Mouse (Mus musculus): ENCODE results near the gene Gxylt2. TPM values are rescaled to one million over a fixed set of nuclear protein-coding genes. Genes with fewer than 3 reads are reported as not detected.
A peak's percentile ranks its signal among the peaks of the same experiment; 100 is the strongest.

The Gxylt2 gene
- total RNA-seq, 2 experiments from 2014 or later = 1.6 to 1.9 TPM

DNA sequence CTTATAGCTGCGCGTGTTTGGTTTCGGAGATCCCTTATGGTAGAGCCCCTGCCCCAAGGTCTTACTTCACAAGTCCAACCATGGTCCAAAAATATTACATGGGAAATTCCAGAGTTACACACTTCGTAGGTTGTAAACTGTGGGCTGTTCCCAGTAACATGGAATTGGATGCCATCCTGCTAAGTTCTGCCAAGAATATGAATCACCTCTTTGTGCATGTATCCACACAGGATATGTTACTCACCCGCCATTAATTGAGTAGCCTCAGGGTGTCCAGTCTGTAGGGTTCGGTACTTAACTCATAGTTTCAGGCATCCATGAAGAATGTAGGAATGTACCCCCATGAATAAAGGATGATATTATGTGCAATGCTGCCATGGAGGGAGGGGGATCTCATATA lies 94.8 kb downstream of the Gxylt2 start:
- no peak for DNase-seq (ENCODE audit: low spot score in 2 of 2)

DNA sequence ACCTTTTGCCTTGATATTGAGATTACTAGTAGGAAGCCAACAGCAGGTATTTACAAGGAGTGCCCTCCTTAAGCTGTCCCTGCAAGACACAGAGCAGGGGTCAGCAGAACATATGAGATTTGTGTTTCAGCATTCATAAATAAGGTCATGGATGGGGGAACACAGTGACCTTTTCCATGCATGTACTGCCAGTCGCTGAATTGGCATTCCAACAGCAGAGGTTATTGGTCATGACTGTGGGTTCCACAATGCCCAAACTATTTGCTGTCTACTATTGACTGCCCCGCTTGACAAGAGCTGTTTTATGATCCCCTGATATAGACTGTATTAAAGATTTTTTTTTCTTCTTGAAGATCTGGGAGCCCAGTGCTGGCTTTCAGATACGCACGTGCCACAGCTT lies 95.2 kb downstream of the Gxylt2 start:
- no peak for DNase-seq (ENCODE audit: low spot score in 2 of 2)

DNA sequence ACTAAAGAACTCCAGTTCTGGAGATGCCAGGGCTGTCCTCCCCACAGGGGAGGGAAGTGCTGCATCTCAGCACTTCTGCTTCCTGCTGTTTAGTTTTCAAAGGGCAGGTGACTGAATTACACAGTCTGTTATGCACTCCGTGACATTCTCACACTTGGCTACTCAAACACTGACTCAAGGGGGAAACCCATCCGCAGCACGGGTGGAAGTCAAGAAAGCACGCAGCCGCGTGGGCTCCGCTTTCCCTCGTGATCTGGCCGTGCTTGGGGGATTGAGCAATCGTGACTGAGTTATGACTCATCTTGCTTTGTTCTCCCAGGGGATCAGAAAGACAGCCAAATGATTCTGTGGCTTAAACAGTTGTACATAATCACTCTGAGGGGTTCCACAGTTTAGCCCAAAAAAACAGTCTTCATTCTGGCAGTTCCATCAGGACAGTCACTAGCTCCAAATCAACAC lies 96.0 kb downstream of the Gxylt2 start:
- peak; percentile 61 to 81 for DNase-seq (ENCODE audit: low spot score in 2 of 2)

DNA sequence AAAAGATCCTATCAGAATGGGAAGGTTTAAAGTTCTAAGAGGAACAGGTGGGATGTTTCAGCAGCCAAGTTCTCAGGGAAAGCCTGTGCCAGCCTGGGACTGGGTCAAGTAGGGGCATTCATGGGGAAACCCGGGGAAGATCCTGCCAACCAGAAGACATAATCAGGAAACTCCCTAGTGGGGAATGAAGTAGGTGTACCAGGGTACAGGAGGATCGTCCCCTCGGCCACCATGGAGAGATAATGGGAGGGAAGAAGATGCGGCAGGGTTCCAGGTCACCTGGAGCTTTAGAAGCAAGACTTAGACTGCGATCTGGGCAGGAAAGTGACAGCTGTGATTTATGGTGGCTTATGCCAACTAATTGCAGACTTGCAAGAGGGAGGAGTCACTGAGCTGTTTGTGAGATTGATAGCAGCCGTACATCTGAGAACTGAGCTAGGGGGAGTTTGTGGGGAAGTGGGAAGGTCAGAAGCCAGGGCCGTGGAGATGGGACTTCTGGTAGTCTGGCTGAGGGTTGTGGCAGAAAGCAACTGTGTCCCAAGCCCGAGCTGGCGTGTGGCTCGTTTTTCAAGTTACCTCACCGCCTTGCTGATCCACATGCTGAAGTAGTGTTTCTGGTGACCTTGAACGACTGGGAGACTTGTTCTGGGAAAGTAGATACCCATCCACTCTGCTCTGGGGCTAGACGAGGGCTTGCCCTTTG lies 98.0 kb downstream of the Gxylt2 start:
- no peak for DNase-seq (ENCODE audit: low spot score in 2 of 2)

DNA sequence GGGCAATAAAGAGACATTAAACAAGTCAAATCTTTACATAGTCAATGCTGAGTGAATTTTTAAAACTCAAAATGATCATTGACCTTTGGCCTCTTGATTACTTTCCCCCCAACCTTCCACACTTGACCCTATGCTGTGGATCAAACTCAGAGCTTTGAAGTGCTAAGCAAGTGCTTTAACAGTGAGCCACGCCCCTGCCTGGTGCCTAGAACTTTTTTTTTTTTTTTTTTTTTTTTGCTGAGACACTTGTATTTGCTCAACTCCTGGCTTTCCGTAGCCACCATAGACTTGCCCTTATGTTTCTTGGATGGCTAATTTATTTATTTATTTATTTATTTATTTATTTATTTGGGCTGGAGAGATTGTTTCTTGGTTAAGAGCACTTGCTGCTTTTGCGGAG lies 98.7 kb downstream of the Gxylt2 start:
- no peak for DNase-seq (ENCODE audit: low spot score in 2 of 2)

DNA sequence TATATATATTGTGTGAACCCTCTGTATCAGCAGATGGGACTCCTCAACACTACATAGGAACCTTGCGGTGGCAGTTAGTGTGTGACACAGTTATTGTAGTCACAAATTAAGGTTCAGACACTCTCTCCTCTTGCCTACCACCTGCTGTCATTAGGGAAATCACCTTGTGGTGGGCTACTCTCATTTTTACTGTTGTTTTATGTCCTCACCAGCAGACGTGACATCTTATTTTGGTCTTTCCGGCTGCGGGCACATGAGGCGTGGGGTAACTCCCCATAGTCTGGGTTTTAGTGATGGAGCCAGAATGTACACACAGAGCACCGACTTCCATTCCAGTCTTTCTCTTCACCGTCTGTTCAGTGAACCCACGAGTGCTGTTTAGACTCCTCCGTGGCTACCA lies 102.7 kb downstream of the Gxylt2 start:
- DNase-seq (ENCODE audit: low spot score in 2 of 2) = no peak

DNA sequence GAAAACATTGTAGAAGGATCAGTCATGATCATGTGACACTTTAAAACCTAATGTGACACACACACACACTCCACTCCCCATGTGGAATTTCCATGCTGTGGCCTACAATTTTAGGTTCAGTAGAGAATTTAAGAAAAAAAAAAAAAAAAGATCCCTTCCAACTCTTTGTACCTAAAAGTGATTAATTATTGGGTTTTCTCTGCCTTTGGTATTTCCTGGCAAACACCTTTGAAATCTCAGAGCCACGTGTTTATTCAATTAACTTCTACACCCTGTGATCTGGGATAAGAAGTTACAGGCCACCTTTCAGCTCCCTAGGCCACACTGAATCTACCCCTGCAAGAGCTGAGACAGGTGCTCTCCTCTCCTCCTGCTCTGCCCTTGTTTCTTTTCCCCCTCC lies 103.2 kb downstream of the Gxylt2 start:
- DNase-seq (ENCODE audit: low spot score in 2 of 2) = no peak

DNA sequence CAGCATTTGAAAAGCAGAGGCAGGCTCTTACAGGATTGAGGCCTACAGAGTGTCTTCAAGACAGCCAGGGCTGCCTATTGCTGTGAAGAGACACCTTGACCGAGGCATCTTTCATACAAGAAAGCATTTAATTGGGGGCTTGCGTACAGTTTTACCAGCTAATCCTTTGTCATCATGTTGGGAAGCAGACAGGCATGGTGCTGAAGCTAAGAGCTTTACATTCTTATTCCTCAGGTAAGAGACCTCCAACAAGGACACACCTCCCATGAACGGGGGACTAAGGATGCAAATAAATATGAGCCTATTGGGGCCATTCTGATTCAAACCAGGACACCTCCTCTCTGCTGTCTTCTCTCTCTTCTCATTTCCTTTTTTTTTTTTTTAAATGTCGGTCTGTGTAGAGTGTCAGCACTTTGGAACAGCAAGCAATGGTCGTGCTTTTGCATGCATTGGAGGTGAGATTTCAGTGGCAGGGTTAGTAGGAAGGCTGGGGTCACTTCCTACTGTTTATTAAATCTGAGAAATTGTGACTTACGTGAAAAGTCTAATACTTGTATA lies 103.8 kb downstream of the Gxylt2 start:
- DNase-seq (ENCODE audit: low spot score in 2 of 2) = no peak

DNA sequence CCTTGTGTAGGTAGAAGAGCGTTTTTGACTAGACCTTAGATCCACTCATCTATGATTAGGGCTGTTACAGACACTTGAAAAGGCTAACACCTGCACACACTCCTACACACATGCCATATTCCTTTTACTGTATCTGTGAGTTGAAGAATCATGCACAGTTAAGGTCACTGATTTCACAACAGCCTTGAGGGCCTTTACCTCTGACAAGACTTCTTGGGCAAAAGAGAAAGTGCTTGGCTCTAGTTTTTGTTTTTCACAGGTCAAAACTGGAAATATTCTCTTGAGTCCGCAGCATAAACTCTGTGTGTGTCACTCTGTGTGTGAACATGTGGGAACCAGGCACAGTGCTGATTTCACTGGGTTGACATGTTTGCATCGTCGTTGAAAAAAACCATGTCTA lies 105.6 kb downstream of the Gxylt2 start:
- DNase-seq (ENCODE audit: low spot score in 2 of 2) = no peak

DNA sequence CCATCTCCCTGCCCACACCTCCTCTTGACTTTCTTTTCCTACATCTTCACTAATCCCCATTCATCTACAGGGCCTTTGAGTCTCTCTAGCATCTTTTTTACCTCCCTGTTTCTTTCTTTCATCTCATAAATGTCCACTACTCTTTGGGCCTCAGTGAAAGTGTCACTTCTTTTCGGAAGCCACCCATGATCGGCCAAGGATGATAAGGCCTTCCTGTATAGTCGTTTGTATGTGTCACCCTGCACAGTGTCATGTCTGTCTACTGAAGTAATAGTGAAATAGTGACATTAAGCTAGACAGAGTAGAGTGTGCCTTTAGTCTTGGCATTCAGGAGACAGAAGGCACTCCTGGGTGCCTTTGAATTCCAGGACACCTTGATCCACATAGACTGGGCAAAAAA lies 107.2 kb downstream of the Gxylt2 start:
- no peak for DNase-seq (ENCODE audit: low spot score in 2 of 2)

DNA sequence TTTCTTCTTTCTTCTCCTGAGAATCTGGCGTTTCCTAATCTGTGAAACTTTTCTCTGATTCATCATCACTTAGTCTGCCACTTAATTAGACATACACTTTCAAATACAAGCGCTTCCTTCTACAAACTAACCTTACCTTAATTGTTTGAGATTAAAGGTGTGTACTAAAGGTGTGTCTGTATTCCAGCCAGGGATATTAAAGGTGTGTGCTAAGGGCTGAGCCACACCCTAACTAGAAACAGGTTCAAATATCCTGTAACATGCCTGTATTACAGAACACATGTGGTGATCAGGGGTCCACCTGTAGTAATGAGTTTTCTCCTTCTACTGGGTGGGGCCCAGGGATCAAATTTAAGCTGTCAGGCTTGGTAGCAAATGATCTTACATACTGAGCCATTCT lies 116.8 kb downstream of the Gxylt2 start:
- no peak for DNase-seq (ENCODE audit: low spot score in 2 of 2)

DNA sequence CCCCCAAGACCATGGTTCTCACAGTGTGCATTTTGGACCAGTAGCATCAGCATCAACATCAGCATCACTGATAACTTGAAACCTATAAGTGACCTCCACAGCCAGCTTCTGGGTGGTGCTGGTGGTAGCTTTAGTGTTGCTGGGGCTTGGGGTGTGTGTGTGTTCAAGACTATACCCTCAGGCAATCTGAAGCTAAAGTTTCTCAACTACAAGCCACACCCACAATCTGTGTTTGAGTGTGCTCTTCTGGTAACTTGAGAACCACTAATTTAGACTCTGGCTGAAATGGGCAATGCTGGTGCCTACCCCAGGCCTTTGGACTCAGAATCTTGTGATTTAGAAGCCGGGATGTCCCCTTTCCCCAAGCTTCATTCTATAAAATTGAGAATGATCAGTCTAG lies 118.8 kb downstream of the Gxylt2 start:
- no peak for DNase-seq (ENCODE audit: low spot score in 2 of 2)

DNA sequence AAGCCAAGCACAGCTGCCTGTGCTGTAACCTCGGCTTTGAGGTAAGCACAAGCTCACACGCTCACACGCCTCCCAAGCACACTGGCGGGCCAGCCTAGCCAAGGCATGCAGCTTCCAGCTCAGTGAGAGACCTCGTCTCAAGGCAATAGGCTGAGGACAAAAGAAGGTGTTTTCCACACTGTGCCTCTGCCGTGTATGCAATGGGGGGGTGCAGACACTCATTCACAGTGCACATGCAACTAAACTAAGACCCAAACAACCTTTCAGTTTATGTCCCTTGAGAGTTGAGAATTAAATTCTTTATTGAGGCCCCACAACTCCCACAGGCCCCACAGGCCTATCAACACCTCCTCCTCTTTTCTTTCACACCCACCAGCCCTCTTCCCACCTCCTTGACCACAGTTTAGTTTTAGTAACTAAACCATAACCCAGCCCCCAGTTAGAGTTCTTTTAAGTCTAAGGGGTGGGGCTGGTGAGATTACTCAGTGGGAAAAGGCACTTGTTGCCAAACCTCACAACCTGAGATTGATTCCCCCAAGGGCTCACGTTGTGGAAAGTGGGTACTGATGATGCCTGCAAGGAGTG lies 119.9 kb downstream of the Gxylt2 start:
- no peak for DNase-seq (ENCODE audit: low spot score in 2 of 2)

DNA sequence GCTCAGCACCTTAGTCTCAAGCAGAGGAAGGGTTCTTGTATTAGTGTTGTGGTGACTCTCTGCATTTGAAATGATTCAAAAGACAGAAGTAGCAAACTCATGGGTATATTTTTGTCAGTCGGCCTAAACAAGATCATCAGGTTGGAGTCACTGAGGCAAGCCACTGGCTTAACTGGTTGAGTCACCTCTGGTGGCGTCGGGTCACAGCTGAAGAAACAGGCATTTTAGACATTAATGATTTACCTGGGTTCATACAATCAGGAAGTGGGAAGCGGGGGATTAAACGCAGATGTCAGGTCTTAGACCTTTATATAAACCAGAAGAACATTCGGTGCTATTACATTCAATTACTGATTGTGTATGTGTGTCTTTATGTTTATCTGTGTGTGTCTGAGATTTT lies 121.5 kb downstream of the Gxylt2 start:
- no peak for DNase-seq (ENCODE audit: low spot score in 2 of 2)

DNA sequence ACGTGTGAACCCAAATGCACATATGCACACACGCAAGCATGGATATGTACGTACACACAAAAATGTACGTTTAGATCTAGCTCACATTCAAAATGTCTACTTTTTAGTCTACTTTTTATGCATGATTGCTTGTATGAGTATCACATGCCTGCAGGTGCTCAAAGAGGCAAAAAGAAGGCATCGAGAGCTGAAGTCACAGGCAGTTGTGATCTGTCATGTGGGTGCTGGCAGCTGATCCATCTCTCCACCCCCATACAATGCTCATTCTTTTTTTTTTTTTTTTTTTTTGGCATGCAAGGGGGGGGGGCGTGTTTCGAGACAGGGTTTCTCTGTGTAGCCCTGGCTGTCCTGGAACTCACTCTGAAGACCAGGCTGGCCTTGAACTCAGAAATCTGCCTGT lies 124.0 kb downstream of the Gxylt2 start:
- no peak for DNase-seq (ENCODE audit: low spot score in 2 of 2)

DNA sequence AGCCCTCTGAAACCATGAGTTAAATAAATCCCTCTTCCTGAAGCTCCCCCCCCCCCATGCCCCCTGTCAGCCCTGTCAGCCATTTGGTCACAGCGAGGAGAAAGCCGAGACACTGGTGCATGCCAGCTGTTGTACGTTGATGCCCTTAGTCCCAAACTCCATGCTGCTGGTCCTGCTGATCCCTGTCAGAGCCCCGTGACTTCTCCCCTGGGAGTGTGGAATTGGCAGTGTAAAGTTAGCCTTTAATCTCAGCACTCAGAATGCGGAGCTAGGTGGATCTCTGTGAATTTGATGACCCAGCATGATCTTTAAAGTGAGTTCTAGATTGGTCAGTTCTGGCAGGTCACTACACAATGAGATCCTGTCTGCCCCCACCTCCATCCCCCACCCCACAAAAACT lies 125.2 kb downstream of the Gxylt2 start:
- DNase-seq (ENCODE audit: low spot score in 2 of 2) = no peak

DNA sequence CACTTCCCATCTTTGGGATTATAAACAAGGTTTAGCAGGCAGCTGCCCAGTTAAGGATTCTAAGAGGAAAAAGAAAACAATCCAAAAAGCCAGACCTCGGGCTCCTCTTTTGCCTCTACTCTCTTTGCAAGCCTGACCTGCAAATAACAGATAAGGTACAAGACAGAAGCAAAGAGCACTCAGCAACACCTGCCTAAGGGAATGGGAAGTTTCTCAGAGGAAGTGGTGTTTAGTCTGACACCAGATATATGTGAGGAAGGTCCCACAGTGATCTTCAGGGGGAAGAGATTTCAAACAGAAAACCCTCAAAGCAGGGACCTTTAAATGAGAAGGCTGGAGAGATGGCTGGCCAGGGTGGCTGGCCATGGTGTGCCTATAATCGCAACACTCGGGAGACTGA lies 126.7 kb downstream of the Gxylt2 start:
- DNase-seq (ENCODE audit: low spot score in 2 of 2) = no peak

DNA sequence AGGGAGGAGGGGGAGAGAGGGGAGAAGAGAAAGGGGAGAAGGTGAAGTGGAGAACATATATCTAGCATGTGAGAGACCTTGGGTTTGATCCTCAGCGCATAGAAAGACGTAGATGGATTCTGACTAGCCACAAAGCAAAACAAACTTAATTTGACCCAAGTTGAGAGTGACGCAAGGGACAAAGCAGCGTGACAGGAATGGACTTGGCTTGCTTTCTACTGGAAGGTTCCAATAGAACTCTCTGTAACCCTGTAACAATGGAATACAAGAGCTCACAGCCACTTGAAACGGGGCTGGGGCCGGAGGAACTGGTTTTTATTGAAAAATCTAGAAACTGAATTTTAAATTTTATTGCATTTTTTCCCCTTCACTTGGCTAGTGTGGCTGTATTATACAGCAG lies 127.2 kb downstream of the Gxylt2 start:
- no peak for DNase-seq (ENCODE audit: low spot score in 2 of 2)

DNA sequence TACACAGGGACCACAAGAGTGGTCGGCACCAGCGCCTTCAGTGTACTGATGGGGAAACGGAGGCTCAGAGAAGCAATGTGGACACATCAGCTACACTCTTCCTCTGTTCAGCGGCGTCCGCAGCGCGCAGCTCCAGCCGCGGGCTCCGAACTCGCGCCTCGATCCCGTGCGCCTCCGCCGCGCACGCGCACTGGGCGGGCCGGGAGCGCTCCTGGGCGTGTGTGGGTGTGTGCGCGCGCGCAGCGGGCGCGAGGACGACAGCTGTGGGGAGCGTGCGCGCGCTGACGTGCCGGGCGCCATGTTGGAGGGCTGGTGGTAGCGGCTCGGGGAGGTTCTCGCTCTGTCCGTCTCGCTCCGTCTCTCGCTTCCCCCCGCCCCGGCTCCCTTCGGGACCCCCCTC lies 128.8 kb downstream of the Gxylt2 start, which contains the start of gene Ppp4r2:
Ppp4r2 (plus strand) TSS at position 268 of the 400 bp plus-strand sequence.
- peak; percentile 83 to 94 for DNase-seq (ENCODE audit: low spot score in 2 of 2)

DNA sequence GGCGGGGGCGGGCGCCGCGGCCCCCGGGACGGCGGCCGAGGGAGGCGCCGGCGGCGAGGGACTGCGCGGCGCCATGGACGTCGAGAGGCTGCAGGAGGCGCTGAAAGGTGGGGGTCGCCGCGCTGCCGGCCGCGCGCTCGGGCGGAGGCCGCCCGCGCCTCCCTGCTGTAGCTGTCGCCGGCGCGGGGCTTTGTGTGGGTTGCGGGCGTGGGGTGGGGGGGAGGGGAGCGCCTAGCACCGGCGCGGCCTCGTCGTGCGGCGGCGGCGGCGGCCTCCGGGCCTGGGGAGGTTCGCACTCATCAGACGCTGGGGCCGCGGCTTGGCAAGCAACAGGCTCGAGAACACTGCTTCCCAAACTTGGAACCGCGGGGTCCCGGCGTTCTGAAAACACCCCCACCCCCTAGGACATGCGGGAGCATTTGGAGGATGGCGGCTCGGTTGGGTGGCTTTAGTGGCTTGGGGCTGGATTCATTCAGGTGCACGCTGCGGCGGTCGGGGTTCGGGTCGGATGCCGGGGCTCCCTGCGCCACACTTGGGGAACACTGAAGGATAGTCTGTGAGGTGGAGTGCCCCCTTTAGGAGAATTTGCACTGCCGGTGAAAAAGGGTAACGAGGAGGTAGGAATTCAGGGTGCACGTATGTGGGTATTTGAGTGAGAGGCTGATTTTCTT lies 129.4 kb downstream of the Gxylt2 start:
- peak; percentile 54 to 71 for DNase-seq (ENCODE audit: low spot score in 2 of 2)

DNA sequence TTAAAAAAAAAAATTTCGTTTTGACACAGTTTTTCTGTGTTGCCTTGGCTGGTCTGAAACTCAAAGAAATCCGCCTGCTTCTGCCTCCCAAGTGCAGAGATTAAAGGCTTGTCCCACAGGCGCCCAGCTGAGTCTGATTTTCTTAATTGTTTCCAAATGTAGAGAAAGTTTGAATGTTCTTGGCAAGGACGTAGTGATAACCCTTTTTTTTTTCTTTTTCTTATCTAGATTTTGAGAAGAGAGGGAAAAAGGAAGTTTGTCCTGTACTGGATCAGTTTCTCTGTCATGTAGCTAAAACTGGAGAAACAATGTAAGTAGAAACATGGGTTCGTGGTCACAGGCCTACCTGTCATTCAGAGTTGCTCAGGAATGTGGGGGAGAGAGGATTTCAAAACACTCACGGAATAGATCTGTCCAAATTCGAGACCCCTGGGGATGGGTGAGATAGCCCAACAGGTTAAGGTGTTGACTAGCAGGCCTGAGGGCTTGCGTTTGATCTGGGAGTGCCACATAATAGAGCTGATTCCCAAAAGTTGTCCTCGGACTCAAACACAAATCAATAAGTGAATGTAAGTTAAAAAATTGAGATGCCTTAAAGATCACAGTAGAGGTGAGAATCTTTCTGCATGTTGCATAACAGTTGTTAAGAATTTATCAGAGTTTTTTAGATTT lies 130.1 kb downstream of the Gxylt2 start:
- no peak for DNase-seq (ENCODE audit: low spot score in 2 of 2)

DNA sequence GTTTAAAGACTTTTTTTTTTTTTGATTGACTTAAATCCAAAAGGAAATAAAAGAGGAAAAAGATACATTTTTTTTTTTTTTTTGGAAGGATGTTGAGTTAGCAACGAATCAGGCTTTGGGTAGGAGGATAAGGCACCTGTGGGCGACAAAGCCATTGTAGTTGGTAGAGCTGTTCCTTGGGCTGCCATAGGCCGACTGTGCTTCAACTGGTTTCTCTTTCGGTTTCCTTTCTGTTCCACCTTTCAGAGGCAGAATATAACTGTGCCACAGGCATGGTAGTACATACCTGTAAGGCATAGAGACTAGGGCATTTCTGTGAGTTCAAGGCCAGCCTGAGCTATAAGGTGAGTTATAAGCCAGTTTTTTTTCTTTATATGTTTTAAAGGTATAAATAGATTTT lies 140.5 kb downstream of the Gxylt2 start:
- no peak for DNase-seq (ENCODE audit: low spot score in 2 of 2)

Data from layer of hippocampus, adult 18-20 months (tissue).